Mouse (Mus musculus) testis, adult 2 months (tissue): Measurements from ENCODE around the gene Mon1a. TPM values are rescaled to one million over a fixed set of nuclear protein-coding genes. Genes with fewer than 3 reads are reported as not detected.

ENCODE experiments used
- H3K27ac ChIP-seq: fragments of 200-500 bp; 2 replicates; pipeline ENCODE4 v1.5.1; 2012; ENCODE audit warnings: low read depth, low read length; ENCODE audit not compliant: control insufficient read depth, insufficient read depth
- H3K27me3 ChIP-seq: fragments of 200-500 bp; 2 replicates; pipeline ENCODE4 v1.6.1; 2012; ENCODE audit warnings: mild to moderate bottlenecking, low read length, moderate library complexity; ENCODE audit not compliant: control insufficient read depth, insufficient read depth
- H3K36me3 ChIP-seq: fragments of 200-500 bp; 2 replicates; pipeline ENCODE4 v1.6.1; 2012; ENCODE audit warnings: mild to moderate bottlenecking, low read length; ENCODE audit not compliant: control insufficient read depth, insufficient read depth
- H3K4me1 ChIP-seq: fragments of 200-500 bp; 2 replicates; pipeline ENCODE4 v1.6.1; 2012; ENCODE audit warnings: low read length; ENCODE audit not compliant: control insufficient read depth, insufficient read depth
- H3K4me3 ChIP-seq: fragments of 200-500 bp; 2 replicates; pipeline ENCODE4 v1.5.1; 2012; ENCODE audit warnings: low read depth, mild to moderate bottlenecking, low read length, moderate library complexity, mixed read lengths; ENCODE audit not compliant: control insufficient read depth
- CTCF ChIP-seq: fragments of 200-500 bp; IDR thresholded peaks from 2 replicates; pipeline ENCODE4 v1.5.1; 2012; ENCODE audit warnings: low read depth, mild to moderate bottlenecking, inconsistent platforms, low read length, moderate library complexity; ENCODE audit not compliant: control insufficient read depth, insufficient read depth, insufficient replicate concordance
- POLR2A ChIP-seq: fragments of 200-500 bp; IDR thresholded peaks from 2 replicates; pipeline ENCODE4 v1.6.1; 2012; ENCODE audit warnings: low read depth, mild to moderate bottlenecking, inconsistent platforms, low read length, moderate library complexity; ENCODE audit not compliant: control insufficient read depth
- polyA plus RNA-seq: library from polyadenylated mRNA; depleted of rRNA; stranded (reverse); fragments of >200 nt; gene quantifications from 2 replicates; pipeline ENCODE4 v1.2.3, GENCODE M21; 2012; rRNA removed

Mon1a gene
- polyA plus RNA-seq, 1 experiment: 14.1 TPM

- Histone ChIP-seq H3K27me3 (no peaks in the 10 kb centered on the region), H3K4me3 (peak overlapping the region; percentile 86), H3K36me3 (no peaks in the 10 kb centered on the region), H3K4me1 (peaks cover 6% of the 10 kb centered on the region), H3K27ac (peak overlapping the region; percentile 88)
- TF ChIP-seq POLR2A (peak; percentile 75), CTCF (no peak; the same call in 1 of the 2 replicates)
These were observed 62.8 kb downstream of the Mon1a start for GRCm38 (mm10) chr9:107950460-107951355.

Other genes with a start within 250 kb of the Mon1a start
- 0.10 and 0.32 TPM in 2 replicates for gene Slc38a3, start 218.6 kb upstream of the Mon1a start, polyA plus RNA-seq
- 0.05 and 0.12 TPM in 2 replicates for gene Gnat1, start 208.4 kb upstream of the Mon1a start, polyA plus RNA-seq
- 9.9 and 12.0 TPM in 2 replicates for gene Sema3f, start 177.7 kb upstream of the Mon1a start, polyA plus RNA-seq
- gene Rbm5, start 117.2 kb upstream of the Mon1a start, polyA plus RNA-seq: 52.0 and 57.8 TPM in 2 replicates
- 26.8 and 28.1 TPM in 2 replicates for gene Rbm6, start 14.9 kb upstream of the Mon1a start, polyA plus RNA-seq
- 4.3 and 4.6 TPM in 2 replicates for gene Mst1r, start 18.7 kb downstream of the Mon1a start, polyA plus RNA-seq
- gene Actl11, start 40.3 kb downstream of the Mon1a start, polyA plus RNA-seq: 360 and 372 TPM in 2 replicates
- 6.5 and 6.6 TPM in 2 replicates for gene Camkv, start 47.5 kb downstream of the Mon1a start, polyA plus RNA-seq
- 3.4 and 4.1 TPM in 2 replicates for gene Traip, start 62.0 kb downstream of the Mon1a start, polyA plus RNA-seq
- 2.0 and 3.5 TPM in 2 replicates for gene Uba7, start 87.4 kb downstream of the Mon1a start, polyA plus RNA-seq
- gene Gm20661, start 94.9 kb downstream of the Mon1a start, polyA plus RNA-seq: not detected in 2 replicates
- 0.57 and 1.2 TPM in 2 replicates for gene Inka1, start 97.7 kb downstream of the Mon1a start, polyA plus RNA-seq
- 387 and 461 TPM in 2 replicates for gene Cdhr4, start 104.3 kb downstream of the Mon1a start, polyA plus RNA-seq
- 282 and 285 TPM in 2 replicates for gene Gm20662, start 108.2 kb downstream of the Mon1a start, polyA plus RNA-seq
- 247 and 280 TPM in 2 replicates for gene Ip6k1, start 114.3 kb downstream of the Mon1a start, polyA plus RNA-seq
- 21.5 and 21.6 TPM in 2 replicates for gene Gmppb, start 161.1 kb downstream of the Mon1a start, polyA plus RNA-seq
- 1.3 and 1.4 TPM in 2 replicates for gene Amigo3, start 165.0 kb downstream of the Mon1a start, polyA plus RNA-seq
- gene Mst1, start 192.3 kb downstream of the Mon1a start, polyA plus RNA-seq: 0.59 and 0.90 TPM in 2 replicates
- 82.8 and 86.7 TPM in 2 replicates for gene Rnf123, start 195.2 kb downstream of the Mon1a start, polyA plus RNA-seq
- 19.2 and 21.2 TPM in 2 replicates for gene Apeh, start 206.5 kb downstream of the Mon1a start, polyA plus RNA-seq